ENCODE assay signal across 21 mouse cellular contexts in genomic region chr9:7906564-7906963, GRCm38 (mm10). TPM values are rescaled to one million over a fixed set of nuclear protein-coding genes. Genes with fewer than 3 reads are reported as not detected.
DNase-seq lines count a peak whose midpoint lies in the region; ATAC-seq lines count a peak whose summit lies in the region.
"Had no signal": no experiment of that assay in that cellular context is flagged by ENCODE, and none has a peak within 500 bp of the region (broad histone marks: within the 10 kb centered on the region; RNA-seq: fewer than 3 reads in every experiment).

No protein-coding gene starts in this region.

- DNase-seq in kidney, adult 9 months: peak; percentile 64
- no peak for DNase-seq in ovary, postnatal 10 days (ENCODE audit: low spot score)
- DNase-seq: adrenal gland, adult 8-10 months; adrenal gland, postnatal 14 days; adrenal gland, postnatal 36 days; cerebellum, adult 11-12 months; cerebellum, adult 2 months; cerebellum, adult 9-10 months; cerebellum, postnatal 10 days; cerebellum, postnatal 25 days; forebrain, postnatal 0 days had no signal

- H3K4me3 ChIP-seq in intestine, embryonic 16.5 days (ENCODE audit: low read length): no peak overlapping the region
- H3K4me3 ChIP-seq in intestine, embryonic 15.5 days (replicated peaks): no peak overlapping the region
- no peak overlapping the region for H3K4me3 ChIP-seq in kidney, embryonic 15.5 days (replicated peaks)
- H3K4me3 ChIP-seq: embryonic facial prominence, embryonic 10.5 days; embryonic facial prominence, embryonic 12.5 days; forebrain, embryonic 13.5 days; forebrain, embryonic 15.5 days had no signal

- 64% methylated on average over 1 of the region's 1 CpGs for WGBS in intestine, embryonic 16.5 days
- WGBS in intestine, embryonic 15.5 days: 69% methylated on average over 1 of the region's 1 CpGs
- 67% methylated on average over 1 of the region's 1 CpGs for WGBS in kidney, embryonic 15.5 days

- ATAC-seq in intestine, embryonic 16.5 days: peak; percentile 73
- ATAC-seq in intestine, embryonic 15.5 days: no peak
- ATAC-seq in kidney, embryonic 15.5 days (replicated peaks; ENCODE audit: low FRiP score): no peak
- ATAC-seq: activated CD4-positive, CD25-positive, alpha-beta regulatory T cell, adult 4 months; forebrain, embryonic 13.5 days; forebrain, embryonic 15.5 days; forebrain, postnatal 0 days; Patski had no signal

- no peak overlapping the region for H3K27ac ChIP-seq in intestine, embryonic 16.5 days (ENCODE audit: low read length)
- no peak overlapping the region for H3K27ac ChIP-seq in intestine, embryonic 15.5 days
- no peak overlapping the region for H3K27ac ChIP-seq in kidney, embryonic 15.5 days
- H3K27ac ChIP-seq: embryonic facial prominence, embryonic 10.5 days; embryonic facial prominence, embryonic 12.5 days; forebrain, embryonic 13.5 days; forebrain, embryonic 15.5 days had no signal

- H3K9me3 ChIP-seq in intestine, embryonic 16.5 days (ENCODE audit: control insufficient read depth, low read length): no peaks in the 10 kb centered on the region
- H3K9me3 ChIP-seq in intestine, embryonic 15.5 days: no peaks in the 10 kb centered on the region
- H3K9me3 ChIP-seq in kidney, embryonic 15.5 days (replicated peaks): 0 out of 2 replicates have a peak, but pooled peaks cover 3% of the 10 kb centered on the region
- H3K9me3 ChIP-seq: embryonic facial prominence, embryonic 10.5 days; embryonic facial prominence, embryonic 12.5 days; forebrain, embryonic 13.5 days; forebrain, embryonic 15.5 days; G1E had no signal

- H3K9ac ChIP-seq in intestine, embryonic 16.5 days (ENCODE audit: low read depth, low read length): no peak overlapping the region
- H3K9ac ChIP-seq in intestine, embryonic 15.5 days: no peak overlapping the region
- H3K9ac ChIP-seq in kidney, embryonic 15.5 days: no peak overlapping the region
- H3K9ac ChIP-seq: embryonic facial prominence, embryonic 12.5 days; forebrain, embryonic 13.5 days; forebrain, embryonic 15.5 days; forebrain, postnatal 0 days had no signal

- H3K4me2 ChIP-seq in intestine, embryonic 16.5 days (ENCODE audit: low read depth, low read length): no peak overlapping the region
- H3K4me2 ChIP-seq in intestine, embryonic 15.5 days (replicated peaks): no peak overlapping the region
- H3K4me2 ChIP-seq in kidney, embryonic 15.5 days: no peak overlapping the region
- H3K4me2 ChIP-seq: embryonic facial prominence, embryonic 12.5 days; forebrain, embryonic 13.5 days; forebrain, embryonic 15.5 days had no signal

- H3K36me3 ChIP-seq in intestine, embryonic 16.5 days (ENCODE audit: control insufficient read depth, insufficient read depth, low read length): no peaks in the 10 kb centered on the region
- no peaks in the 10 kb centered on the region for H3K36me3 ChIP-seq in intestine, embryonic 15.5 days
- H3K36me3 ChIP-seq in kidney, embryonic 15.5 days: no peaks in the 10 kb centered on the region
- H3K36me3 ChIP-seq: embryonic facial prominence, embryonic 10.5 days; embryonic facial prominence, embryonic 12.5 days; forebrain, embryonic 15.5 days; G1E had no signal

- H3K27me3 ChIP-seq in intestine, embryonic 16.5 days (replicated peaks; ENCODE audit: control insufficient read depth, insufficient read depth, low read length): no peaks in the 10 kb centered on the region
- H3K27me3 ChIP-seq in intestine, embryonic 15.5 days (replicated peaks): no peaks in the 10 kb centered on the region
- no peaks in the 10 kb centered on the region for H3K27me3 ChIP-seq in kidney, embryonic 15.5 days
- H3K27me3 ChIP-seq: embryonic facial prominence, embryonic 12.5 days; forebrain, embryonic 13.5 days; forebrain, embryonic 15.5 days; Patski had no signal

- H3K4me1 ChIP-seq in intestine, embryonic 16.5 days (ENCODE audit: control insufficient read depth, insufficient read depth, low read length): no peaks in the 10 kb centered on the region
- no peaks in the 10 kb centered on the region for H3K4me1 ChIP-seq in intestine, embryonic 15.5 days (replicated peaks)
- H3K4me1 ChIP-seq in kidney, embryonic 15.5 days: peaks cover 15% of the 10 kb centered on the region
- H3K4me1 ChIP-seq: forebrain, embryonic 13.5 days; forebrain, embryonic 15.5 days had no signal

RNA-seq across cellular contexts. Expression of gene Birc3, which starts 33.6 kb away (rescaled TPM):
- 12.7 and 15.3 TPM in 2 replicates for polyA plus RNA-seq in intestine, embryonic 16.5 days (2015; fragmentation: Nextera tagmentation; extraction: Ambion mirVana)
- polyA plus RNA-seq in intestine, embryonic 15.5 days (2015; fragmentation: Nextera tagmentation; extraction: Ambion mirVana): 11.7 and 11.9 TPM in 2 replicates
- 6.6 and 7.9 TPM in 2 replicates for polyA plus RNA-seq in kidney, embryonic 15.5 days (2015; fragmentation: Nextera tagmentation; extraction: Ambion mirVana)
